Mouse (Mus musculus): Measurements from ENCODE around the gene Cnga1. TPM values are rescaled to one million over a fixed set of nuclear protein-coding genes. Genes with fewer than 3 reads are reported as not detected.
"Not testable (repeated sequence)": the region's sequence is repeated elsewhere in the genome, so short reads cannot be mapped to it uniquely, and the experiment has no call there.

Gene Cnga1
- total and polyA plus RNA-seq, 2 experiments from 2014 or later = 0.06 TPM; not detected in 1

GRCm38 (mm10) chr5:72565621-72566020 is 78.5 kb downstream of the Cnga1 start:
- no peak overlapping the region for H3K4me3 ChIP-seq (ENCODE audit: low read depth, low read length)
- WGBS = 89% methylated on average over 5 of the region's 5 CpGs

GRCm38 (mm10) chr5:72563183-72563582 is 80.9 kb downstream of the Cnga1 start:
- not testable (repeated sequence) for H3K4me2 ChIP-seq (ENCODE audit: low read depth, low read length, poor library complexity, severe bottlenecking); H3K27me3 ChIP-seq (ENCODE audit: insufficient read depth, low read length); DNase-seq (ENCODE audit: low spot score); H3K4me3 ChIP-seq (ENCODE audit: low read depth, low read length); H3K9ac ChIP-seq (replicated peaks; ENCODE audit: low read length, poor library complexity, severe bottlenecking); H3K4me1 ChIP-seq (ENCODE audit: insufficient read depth, low read length); ATAC-seq (ENCODE audit: low FRiP score); H3K27ac ChIP-seq (ENCODE audit: low read depth, low read length); H3K9me3 ChIP-seq (ENCODE audit: low read length); H3K36me3 ChIP-seq (ENCODE audit: insufficient read depth, low read length)
- WGBS = 95% methylated on average over 2 of the region's 2 CpGs

More at GRCm38 (mm10) chr5:72565621-72566020, 78.5 kb downstream of the Cnga1 start:
- H3K4me2 ChIP-seq (ENCODE audit: low read depth, low read length, poor library complexity, severe bottlenecking) = no peak overlapping the region
- H3K27ac ChIP-seq (ENCODE audit: low read depth, low read length) = no peak overlapping the region
- no peak overlapping the region for H3K9ac ChIP-seq (replicated peaks; ENCODE audit: low read length, poor library complexity, severe bottlenecking)
- no peaks in the 10 kb centered on the region for H3K27me3 ChIP-seq (ENCODE audit: insufficient read depth, low read length)
- H3K9me3 ChIP-seq (ENCODE audit: low read length) = peaks cover 8% of the 10 kb centered on the region; the same call in 1 of the 2 replicates
- no peaks in the 10 kb centered on the region for H3K36me3 ChIP-seq (ENCODE audit: insufficient read depth, low read length)
- ATAC-seq (ENCODE audit: low FRiP score) = no peak
- no peak for DNase-seq (ENCODE audit: low spot score)
- H3K4me1 ChIP-seq (ENCODE audit: insufficient read depth, low read length) = no peaks in the 10 kb centered on the region
- TF ChIP-seq CTCF (IDR thresholded peaks at IDR 0.05) = no peak

DNA sequence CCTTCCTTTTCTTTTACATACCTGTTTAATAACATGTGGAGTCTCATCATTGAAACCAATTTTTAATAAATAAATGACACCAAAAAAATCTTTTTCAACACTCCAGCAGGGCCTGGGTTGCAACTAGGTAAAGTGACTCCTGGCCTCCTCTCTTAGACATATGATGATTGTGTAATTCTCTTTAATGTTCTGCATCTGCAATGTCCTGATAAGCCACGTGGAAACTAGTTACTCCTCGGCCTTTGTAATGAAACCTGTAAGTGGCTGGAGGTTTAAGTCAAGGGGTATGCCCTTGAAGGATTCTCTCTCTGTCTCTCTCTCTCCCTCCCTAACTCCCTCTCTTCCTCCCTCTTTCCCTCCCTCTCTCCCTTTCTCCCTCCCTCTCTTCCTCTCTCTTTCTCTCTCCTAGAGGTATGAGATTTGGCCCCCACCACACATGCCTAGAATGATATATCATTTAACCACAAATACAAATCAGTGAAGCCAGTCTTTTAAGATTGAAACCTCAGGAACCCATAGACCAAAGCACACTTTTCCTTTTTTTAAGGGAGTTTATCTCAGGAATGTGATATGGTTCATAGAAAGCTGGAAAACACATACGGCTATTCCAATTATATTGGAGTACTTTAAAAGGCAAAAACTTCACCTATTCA is 83.0 kb downstream of the Cnga1 start:
- TF ChIP-seq CTCF (IDR thresholded peaks at IDR 0.05) = no peak
- 81% methylated on average over 3 of the region's 3 CpGs for WGBS
- no peak overlapping the region for H3K27ac ChIP-seq (ENCODE audit: low read depth, low read length)
- H3K4me1 ChIP-seq (ENCODE audit: insufficient read depth, low read length) = no peaks in the 10 kb centered on the region
- no peaks in the 10 kb centered on the region for H3K27me3 ChIP-seq (ENCODE audit: insufficient read depth, low read length)
- ATAC-seq (ENCODE audit: low FRiP score) (no peak), DNase-seq (ENCODE audit: low spot score) (no peak)
- H3K4me2 ChIP-seq (ENCODE audit: low read depth, low read length, poor library complexity, severe bottlenecking) = no peak overlapping the region
- H3K36me3 ChIP-seq (ENCODE audit: insufficient read depth, low read length) = no peaks in the 10 kb centered on the region; the same call in 1 of the 2 replicates
- no peaks in the 10 kb centered on the region for H3K9me3 ChIP-seq (ENCODE audit: low read length)
- no peak overlapping the region for H3K9ac ChIP-seq (replicated peaks; ENCODE audit: low read length, poor library complexity, severe bottlenecking)
- H3K4me3 ChIP-seq (ENCODE audit: low read depth, low read length) = no peak overlapping the region

DNA sequence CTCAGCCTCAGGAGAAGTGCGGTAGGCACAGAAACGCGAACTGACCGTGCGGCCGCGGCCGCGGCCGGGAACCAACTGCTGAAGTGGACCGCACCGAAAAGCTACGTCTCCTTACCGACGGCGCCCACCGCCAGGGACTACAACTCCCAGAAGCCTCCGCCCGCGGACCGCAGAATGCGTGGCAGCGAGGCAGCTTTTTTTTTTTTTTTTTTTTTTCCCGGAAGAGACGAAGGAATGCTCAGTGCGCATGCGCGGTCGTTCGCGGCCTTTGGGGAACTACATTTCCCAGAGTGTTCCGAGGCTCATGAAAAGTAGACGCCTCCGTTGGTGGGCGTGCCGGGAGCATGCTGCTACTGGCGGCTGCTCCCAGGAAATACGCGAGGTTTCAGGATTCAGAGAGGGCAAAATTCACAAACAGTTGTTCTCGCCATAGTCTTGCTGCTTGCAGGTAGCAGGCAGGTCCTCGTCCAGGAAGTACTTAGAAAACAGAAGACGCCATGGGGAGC is 84.5 kb downstream of the Cnga1 start, which contains the start of gene Nfxl1:
Nfxl1 (minus strand) TSS at position 141 of the 506 bp plus-strand sequence.
- peak; percentile 96 for ATAC-seq (ENCODE audit: low FRiP score)
- Histone ChIP-seq H3K9me3 (ENCODE audit: low read length) (no peaks in the 10 kb centered on the region), H3K27me3 (ENCODE audit: insufficient read depth, low read length) (no peaks in the 10 kb centered on the region), H3K4me2 (ENCODE audit: low read depth, low read length, poor library complexity, severe bottlenecking) (peak within 1 kb of the TSS; percentile 93), H3K4me1 (ENCODE audit: insufficient read depth, low read length) (no peaks in the 10 kb centered on the region), H3K36me3 (ENCODE audit: insufficient read depth, low read length) (peaks cover 4% of the 10 kb centered on the region; the same call in 1 of the 2 replicates), H3K27ac (ENCODE audit: low read depth, low read length) (peak within 1 kb of the TSS; percentile 67), H3K4me3 (ENCODE audit: low read depth, low read length) (peak within 1 kb of the TSS; percentile 95), H3K9ac (replicated peaks; ENCODE audit: low read length, poor library complexity, severe bottlenecking) (peak within 1 kb of the TSS; percentile 84)
- peak; percentile 31; the same call in 1 of the 2 replicates for TF ChIP-seq CTCF (IDR thresholded peaks at IDR 0.05)
- peak; percentile 99 for DNase-seq (ENCODE audit: low spot score)
- 0% methylated on average over 42 of the region's 42 CpGs for WGBS

GRCm38 (mm10) chr5:72558716-72559526 is 85.2 kb downstream of the Cnga1 start:
- WGBS = under 1% methylated on average over 56 of the region's 57 CpGs
- peak overlapping the region; percentile 93 for H3K4me2 ChIP-seq (ENCODE audit: low read depth, low read length, poor library complexity, severe bottlenecking)
- no peaks in the 10 kb centered on the region for H3K9me3 ChIP-seq (ENCODE audit: low read length)
- peak; percentile 74 for ATAC-seq (ENCODE audit: low FRiP score)
- DNase-seq (ENCODE audit: low spot score) = peak; percentile 4
- TF ChIP-seq CTCF (IDR thresholded peaks at IDR 0.05) = no peak; the same call in 1 of the 2 replicates
- no peaks in the 10 kb centered on the region for H3K27me3 ChIP-seq (ENCODE audit: insufficient read depth, low read length)
- H3K36me3 ChIP-seq (ENCODE audit: insufficient read depth, low read length) = peaks cover 6% of the 10 kb centered on the region; the same call in 1 of the 2 replicates
- peak overlapping the region; percentile 95 for H3K4me3 ChIP-seq (ENCODE audit: low read depth, low read length)
- no peaks in the 10 kb centered on the region for H3K4me1 ChIP-seq (ENCODE audit: insufficient read depth, low read length)
- peak overlapping the region; percentile 67 for H3K27ac ChIP-seq (ENCODE audit: low read depth, low read length)
- peak overlapping the region; percentile 84 for H3K9ac ChIP-seq (replicated peaks; ENCODE audit: low read length, poor library complexity, severe bottlenecking)
